Mouse (Mus musculus): ENCODE data around the gene Lpxn. TPM values are rescaled to one million over a fixed set of nuclear protein-coding genes. Genes with fewer than 3 reads are reported as not detected.

Lpxn gene
- total and polyA plus RNA-seq, 3 experiments: 0.03 to 2.5 (median 0.68) TPM

DNA sequence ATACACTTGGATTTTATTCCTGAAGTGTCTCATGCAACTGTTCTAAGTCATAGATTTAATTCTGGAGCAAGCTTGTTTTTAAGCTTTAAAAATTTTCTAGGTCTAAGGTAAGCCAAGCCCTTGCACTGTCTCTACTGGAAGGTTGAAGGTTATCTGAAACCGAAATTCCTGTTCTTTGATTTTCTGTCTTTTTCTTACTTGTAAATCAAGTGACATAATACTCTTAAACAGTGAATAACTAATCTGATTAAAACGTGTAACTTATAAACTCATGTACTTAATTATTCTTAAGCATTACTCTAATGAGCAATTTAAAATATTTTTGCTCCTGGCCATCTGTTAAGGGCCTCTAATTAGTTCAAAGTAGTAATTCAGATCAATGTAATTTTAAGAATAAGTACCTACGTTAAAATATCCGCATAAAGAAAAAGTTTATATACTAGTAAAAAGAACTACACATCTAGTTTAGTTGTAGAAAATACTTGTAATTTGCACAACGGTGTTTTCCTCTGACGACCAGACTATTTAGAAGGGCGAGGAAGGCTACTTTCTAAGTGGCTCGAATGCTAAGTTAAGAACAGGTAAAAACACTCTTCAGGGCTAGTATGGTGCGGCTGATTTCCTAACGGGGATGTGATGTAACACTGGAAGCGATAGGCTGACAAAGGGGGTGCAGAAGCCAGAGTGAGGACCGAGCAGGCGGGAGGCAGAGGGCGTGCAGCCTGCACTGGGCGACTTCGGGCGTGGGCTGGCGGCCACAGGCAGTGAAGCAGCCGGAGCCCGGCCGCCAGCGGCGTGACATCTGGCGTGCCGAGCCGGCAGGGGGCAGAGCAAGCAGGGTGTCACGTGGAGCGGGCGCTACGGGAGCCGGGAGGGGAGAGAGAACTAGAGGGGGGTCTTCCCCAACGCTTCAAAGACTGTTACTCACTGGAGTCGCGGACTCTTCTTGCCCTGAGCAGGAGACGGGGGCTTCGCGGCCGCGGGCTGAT lies 1.6 kb upstream of the Lpxn start:
- Histone ChIP-seq H3K27me3 (ENCODE audit: insufficient read depth, low read length) (no peaks in the 10 kb centered on the region), H3K9me3 (replicated peaks) (no peaks in the 10 kb centered on the region), H3K4me3 (ENCODE audit: low read depth, low read length) (peak overlapping the region; percentile 93), H3K36me3 (replicated peaks) (peaks cover 7% of the 10 kb centered on the region), H3K4me1 (ENCODE audit: insufficient read depth, low read depth, low read length) (peaks cover 14% of the 10 kb centered on the region)
- no peak for TF ChIP-seq TAL1 (conservative IDR thresholded peaks at IDR 0.05; ENCODE audit: low read depth, low read length)
- TF ChIP-seq GATA1 (IDR thresholded peaks at IDR 0.05; ENCODE audit: borderline replicate concordance, low read length): no peak
- TF ChIP-seq POLR2AphosphoS5 (IDR thresholded peaks at IDR 0.05; ENCODE audit: insufficient replicate concordance, low read depth, low read length): no peak
- peak; percentile 33; the same call in 1 of the 2 replicates for TF ChIP-seq CTCF (IDR thresholded peaks at IDR 0.05; ENCODE audit: low read depth, low read length)
- TF ChIP-seq GATA2 (IDR thresholded peaks at IDR 0.05; ENCODE audit: borderline replicate concordance, low read depth, low read length): no peak
- DNase-seq (ENCODE audit: low spot score): peak; percentile 64
- ATAC-seq (ENCODE audit: extremely low read depth, insufficient number of reproducible peaks, low FRiP score, poor library complexity, severe bottlenecking): peak; percentile 15; the same call in 1 of the 2 replicates

GRCm38 (mm10) chr19:12795110-12795509 lies 883 bp upstream of the Lpxn start:
- TF ChIP-seq POLR2AphosphoS5 (IDR thresholded peaks at IDR 0.05; ENCODE audit: insufficient replicate concordance, low read depth, low read length) (no peak), CTCF (IDR thresholded peaks at IDR 0.05; ENCODE audit: low read depth, low read length) (no peak), GATA2 (IDR thresholded peaks at IDR 0.05; ENCODE audit: borderline replicate concordance, low read depth, low read length) (no peak), GATA1 (IDR thresholded peaks at IDR 0.05; ENCODE audit: borderline replicate concordance, low read length) (no peak), TAL1 (conservative IDR thresholded peaks at IDR 0.05; ENCODE audit: low read depth, low read length) (no peak)
- H3K4me3 ChIP-seq (ENCODE audit: low read depth, low read length): peak overlapping the region; percentile 93
- no peaks in the 10 kb centered on the region for H3K9me3 ChIP-seq (replicated peaks)
- no peaks in the 10 kb centered on the region for H3K27me3 ChIP-seq (ENCODE audit: insufficient read depth, low read length)
- ATAC-seq (ENCODE audit: extremely low read depth, insufficient number of reproducible peaks, low FRiP score, poor library complexity, severe bottlenecking) (no peak), DNase-seq (ENCODE audit: low spot score) (no peak)
- peaks cover 14% of the 10 kb centered on the region for H3K4me1 ChIP-seq (ENCODE audit: insufficient read depth, low read depth, low read length)
- H3K36me3 ChIP-seq (replicated peaks): peaks cover 5% of the 10 kb centered on the region

DNA sequence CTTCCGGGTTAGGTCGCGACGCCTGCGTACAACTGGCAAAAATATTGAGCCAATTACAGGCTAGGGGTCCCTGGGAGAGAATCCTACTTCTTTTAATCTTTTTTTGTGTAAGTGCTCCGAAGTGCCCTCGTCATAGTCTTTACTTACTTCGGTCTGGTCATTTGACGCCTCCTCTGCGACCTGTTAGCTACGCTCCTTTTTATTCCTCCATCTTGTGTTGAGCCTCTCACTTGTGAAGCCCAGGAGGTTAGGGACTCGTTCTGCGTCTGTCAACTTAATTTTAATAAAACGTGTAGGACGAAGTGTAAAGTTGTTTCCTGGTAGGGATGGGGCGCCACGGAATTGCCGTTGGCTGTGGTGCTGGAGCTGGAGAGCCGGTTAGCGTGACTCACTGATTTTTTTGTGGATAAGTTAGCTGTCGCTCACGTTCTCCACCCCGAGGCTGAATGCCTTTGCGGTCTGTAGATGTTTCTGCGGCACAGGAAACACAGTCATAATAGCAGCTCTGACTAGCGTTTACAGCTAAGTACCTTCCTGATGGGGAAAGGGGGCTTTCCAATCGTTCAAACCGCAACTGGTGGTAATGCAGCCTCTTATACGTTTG lies 437 bp downstream of the Lpxn start:
- peak; percentile 4 for DNase-seq (ENCODE audit: low spot score)
- TF ChIP-seq CTCF (IDR thresholded peaks at IDR 0.05; ENCODE audit: low read depth, low read length) (no peak), GATA2 (IDR thresholded peaks at IDR 0.05; ENCODE audit: borderline replicate concordance, low read depth, low read length) (no peak), POLR2AphosphoS5 (IDR thresholded peaks at IDR 0.05; ENCODE audit: insufficient replicate concordance, low read depth, low read length) (no peak), GATA1 (IDR thresholded peaks at IDR 0.05; ENCODE audit: borderline replicate concordance, low read length) (no peak), TAL1 (conservative IDR thresholded peaks at IDR 0.05; ENCODE audit: low read depth, low read length) (no peak)
- Histone ChIP-seq H3K4me3 (ENCODE audit: low read depth, low read length) (peak overlapping the region; percentile 93), H3K27me3 (ENCODE audit: insufficient read depth, low read length) (no peaks in the 10 kb centered on the region), H3K36me3 (replicated peaks) (peaks cover 2% of the 10 kb centered on the region), H3K9me3 (replicated peaks) (no peaks in the 10 kb centered on the region), H3K4me1 (ENCODE audit: insufficient read depth, low read depth, low read length) (peaks cover 15% of the 10 kb centered on the region)
- ATAC-seq (ENCODE audit: extremely low read depth, insufficient number of reproducible peaks, low FRiP score, poor library complexity, severe bottlenecking): peak; percentile 31

DNA sequence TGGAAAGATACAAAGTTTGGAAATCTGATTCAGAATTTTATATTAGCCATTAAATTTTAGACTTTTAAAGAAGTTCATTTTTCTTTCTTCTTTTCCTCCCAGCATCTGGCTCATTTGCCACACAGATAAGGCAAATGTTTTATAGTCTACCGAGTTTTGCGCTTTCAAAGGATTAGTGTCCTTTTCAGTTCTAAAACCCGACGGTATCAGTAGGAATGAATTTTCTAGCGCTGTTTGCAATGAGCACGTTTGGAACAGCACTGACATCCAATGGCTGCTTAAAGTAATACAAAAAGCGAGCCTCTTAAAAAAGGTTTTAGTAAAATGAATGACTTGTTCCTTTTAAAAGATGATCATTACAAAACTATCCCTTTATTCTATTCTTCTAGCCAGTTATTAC lies 1.1 kb downstream of the Lpxn start:
- TF ChIP-seq CTCF (IDR thresholded peaks at IDR 0.05; ENCODE audit: low read depth, low read length) (no peak), GATA1 (IDR thresholded peaks at IDR 0.05; ENCODE audit: borderline replicate concordance, low read length) (no peak), TAL1 (conservative IDR thresholded peaks at IDR 0.05; ENCODE audit: low read depth, low read length) (no peak), POLR2AphosphoS5 (IDR thresholded peaks at IDR 0.05; ENCODE audit: insufficient replicate concordance, low read depth, low read length) (no peak), GATA2 (IDR thresholded peaks at IDR 0.05; ENCODE audit: borderline replicate concordance, low read depth, low read length) (no peak)
- no peaks in the 10 kb centered on the region for H3K36me3 ChIP-seq (replicated peaks)
- no peak for ATAC-seq (ENCODE audit: extremely low read depth, insufficient number of reproducible peaks, low FRiP score, poor library complexity, severe bottlenecking)
- no peaks in the 10 kb centered on the region for H3K27me3 ChIP-seq (ENCODE audit: insufficient read depth, low read length)
- peaks cover 12% of the 10 kb centered on the region for H3K4me1 ChIP-seq (ENCODE audit: insufficient read depth, low read depth, low read length)
- no peaks in the 10 kb centered on the region for H3K9me3 ChIP-seq (replicated peaks)
- DNase-seq (ENCODE audit: low spot score): no peak
- peak overlapping the region; percentile 93 for H3K4me3 ChIP-seq (ENCODE audit: low read depth, low read length)

- H3K4me1 ChIP-seq (ENCODE audit: insufficient read depth, low read depth, low read length): peaks cover 12% of the 10 kb centered on the region
- no peaks in the 10 kb centered on the region for H3K36me3 ChIP-seq (replicated peaks)
- no peaks in the 10 kb centered on the region for H3K27me3 ChIP-seq (ENCODE audit: insufficient read depth, low read length)
- H3K4me3 ChIP-seq (ENCODE audit: low read depth, low read length): no peak overlapping the region
- ATAC-seq (ENCODE audit: extremely low read depth, insufficient number of reproducible peaks, low FRiP score, poor library complexity, severe bottlenecking) (no peak), DNase-seq (ENCODE audit: low spot score) (no peak)
- TF ChIP-seq GATA2 (IDR thresholded peaks at IDR 0.05; ENCODE audit: borderline replicate concordance, low read depth, low read length) (no peak), TAL1 (conservative IDR thresholded peaks at IDR 0.05; ENCODE audit: low read depth, low read length) (no peak), POLR2AphosphoS5 (IDR thresholded peaks at IDR 0.05; ENCODE audit: insufficient replicate concordance, low read depth, low read length) (no peak), CTCF (IDR thresholded peaks at IDR 0.05; ENCODE audit: low read depth, low read length) (no peak), GATA1 (IDR thresholded peaks at IDR 0.05; ENCODE audit: borderline replicate concordance, low read length) (no peak)
- H3K9me3 ChIP-seq (replicated peaks): no peaks in the 10 kb centered on the region
These were observed 2.4 kb downstream of the Lpxn start for GRCm38 (mm10) chr19:12798404-12798803.

GRCm38 (mm10) chr19:12799081-12799480 lies 3.1 kb downstream of the Lpxn start:
- H3K36me3 ChIP-seq (replicated peaks): no peaks in the 10 kb centered on the region
- DNase-seq (ENCODE audit: low spot score): no peak
- no peak overlapping the region for H3K4me3 ChIP-seq (ENCODE audit: low read depth, low read length)

More at GRCm38 (mm10) chr19:12799081-12799480, 3.1 kb downstream of the Lpxn start:
- TF ChIP-seq CTCF (IDR thresholded peaks at IDR 0.05; ENCODE audit: low read depth, low read length) (no peak), GATA1 (IDR thresholded peaks at IDR 0.05; ENCODE audit: borderline replicate concordance, low read length) (no peak), GATA2 (IDR thresholded peaks at IDR 0.05; ENCODE audit: borderline replicate concordance, low read depth, low read length) (no peak), TAL1 (conservative IDR thresholded peaks at IDR 0.05; ENCODE audit: low read depth, low read length) (no peak), POLR2AphosphoS5 (IDR thresholded peaks at IDR 0.05; ENCODE audit: insufficient replicate concordance, low read depth, low read length) (no peak)
- no peaks in the 10 kb centered on the region for H3K9me3 ChIP-seq (replicated peaks)
- H3K27me3 ChIP-seq (ENCODE audit: insufficient read depth, low read length): no peaks in the 10 kb centered on the region
- H3K4me1 ChIP-seq (ENCODE audit: insufficient read depth, low read depth, low read length): peaks cover 12% of the 10 kb centered on the region
- ATAC-seq (ENCODE audit: extremely low read depth, insufficient number of reproducible peaks, low FRiP score, poor library complexity, severe bottlenecking): no peak
